Mouse (Mus musculus) retina, embryonic 14.5 days (tissue): ENCODE data around the gene Ccdc151.

ENCODE experiments used
- DNase-seq: peaks from one replicate; pipeline ENCODE4 v3.0.0-alpha.2; 2015; ENCODE audit warnings: low spot score

The Ccdc151 gene

DNA sequence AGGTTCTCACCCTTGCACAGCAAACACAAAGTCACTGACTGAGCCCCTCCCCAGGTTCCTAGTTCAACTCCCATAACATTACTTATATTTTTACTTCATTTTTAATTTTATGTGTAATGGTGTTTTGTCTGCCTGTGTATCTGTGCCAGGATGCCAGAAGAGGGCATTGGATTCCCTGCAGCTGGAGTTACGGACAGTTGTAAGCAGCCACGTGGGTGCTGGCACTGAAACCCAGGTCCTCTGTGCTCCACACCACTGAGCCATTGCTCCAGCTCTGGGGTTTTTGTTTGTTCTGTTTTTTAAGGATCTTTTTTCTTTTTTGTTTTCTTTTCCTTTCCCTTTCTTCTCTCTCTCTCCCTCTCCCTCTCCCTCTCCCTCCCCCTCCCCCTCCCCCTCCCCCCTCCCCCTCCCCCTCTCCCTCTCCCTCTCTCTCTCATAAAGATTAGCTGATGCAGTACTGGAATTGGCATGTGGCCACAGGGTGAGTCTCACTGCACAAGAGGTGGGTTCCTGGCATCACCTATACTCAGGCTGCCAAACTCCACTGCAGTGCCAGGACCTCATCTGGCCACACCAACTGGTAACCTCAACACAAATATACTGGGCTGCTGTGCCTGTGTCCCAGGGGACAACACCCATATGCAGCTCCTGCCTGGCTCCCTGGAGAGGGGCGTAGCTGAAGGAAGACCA, 6.1 kb downstream of the Ccdc151 start:
- no peak for DNase-seq

DNA sequence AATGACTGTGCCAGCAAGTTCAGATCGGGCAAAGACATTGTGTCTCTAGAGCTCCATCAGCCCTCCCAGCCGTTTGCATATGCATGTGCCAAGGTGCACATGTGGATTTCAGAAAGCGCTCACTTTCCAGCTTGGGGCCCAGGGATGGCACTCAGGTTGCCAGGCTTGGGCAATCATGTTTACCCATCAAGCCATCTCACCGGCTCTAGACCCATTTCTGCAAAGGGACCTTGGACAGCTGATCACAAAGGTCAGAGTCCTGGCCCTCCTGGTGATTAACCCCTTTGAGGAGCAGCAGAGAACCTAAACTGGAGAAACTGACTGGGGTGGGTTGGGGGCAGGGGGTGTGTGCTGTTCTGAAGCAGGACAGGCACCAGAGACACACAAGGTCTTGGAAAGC, 10.2 kb downstream of the Ccdc151 start:
- no peak for DNase-seq

DNA sequence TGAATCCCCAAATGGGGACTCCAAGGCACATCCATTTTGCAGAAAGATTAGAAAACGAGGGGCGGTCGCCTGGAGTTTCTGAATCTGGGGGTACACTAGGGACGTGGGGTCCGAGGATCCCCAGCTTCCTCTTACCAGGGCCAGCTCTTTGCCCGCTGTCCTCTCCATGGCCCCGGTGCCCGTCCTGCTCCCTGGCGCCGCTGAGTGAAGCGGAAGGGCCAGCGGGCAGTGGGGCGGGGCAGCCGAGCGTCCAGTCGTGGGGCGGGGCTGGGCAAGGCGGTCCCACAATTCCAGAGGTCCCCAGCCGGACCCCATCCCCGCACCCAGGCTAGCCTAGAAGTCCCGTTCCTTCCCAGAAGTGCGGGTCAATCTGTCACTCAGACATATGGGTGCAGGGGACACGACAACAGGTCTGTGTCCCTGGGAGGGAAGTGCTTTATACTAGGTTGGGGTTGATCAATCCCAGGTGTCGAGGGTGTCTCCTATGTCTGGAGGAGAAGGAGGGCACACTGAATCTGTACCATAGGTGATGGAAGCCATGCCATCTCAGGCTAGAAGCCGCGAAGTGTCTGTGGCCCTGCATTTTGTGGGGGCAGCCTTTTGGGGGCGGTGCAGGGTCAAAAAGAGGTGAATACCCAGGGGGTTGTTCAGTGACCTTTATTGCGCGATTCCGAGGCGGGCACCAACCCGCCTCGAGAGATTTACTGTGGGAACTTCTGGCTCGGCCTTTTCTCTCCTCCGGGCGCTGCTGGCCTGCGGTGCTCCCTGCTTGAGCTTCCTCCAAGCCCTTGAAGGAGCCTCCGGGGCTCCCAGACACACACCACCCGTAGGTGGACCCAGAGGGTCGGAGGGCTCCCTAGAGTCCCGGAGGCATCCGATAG, 13.0 kb downstream of the Ccdc151 start, which contains the start of gene Rgl3:
Rgl3 (minus strand) TSS at position 217 of the 881 bp plus-strand sequence.
- DNase-seq: peak; percentile 68

DNA sequence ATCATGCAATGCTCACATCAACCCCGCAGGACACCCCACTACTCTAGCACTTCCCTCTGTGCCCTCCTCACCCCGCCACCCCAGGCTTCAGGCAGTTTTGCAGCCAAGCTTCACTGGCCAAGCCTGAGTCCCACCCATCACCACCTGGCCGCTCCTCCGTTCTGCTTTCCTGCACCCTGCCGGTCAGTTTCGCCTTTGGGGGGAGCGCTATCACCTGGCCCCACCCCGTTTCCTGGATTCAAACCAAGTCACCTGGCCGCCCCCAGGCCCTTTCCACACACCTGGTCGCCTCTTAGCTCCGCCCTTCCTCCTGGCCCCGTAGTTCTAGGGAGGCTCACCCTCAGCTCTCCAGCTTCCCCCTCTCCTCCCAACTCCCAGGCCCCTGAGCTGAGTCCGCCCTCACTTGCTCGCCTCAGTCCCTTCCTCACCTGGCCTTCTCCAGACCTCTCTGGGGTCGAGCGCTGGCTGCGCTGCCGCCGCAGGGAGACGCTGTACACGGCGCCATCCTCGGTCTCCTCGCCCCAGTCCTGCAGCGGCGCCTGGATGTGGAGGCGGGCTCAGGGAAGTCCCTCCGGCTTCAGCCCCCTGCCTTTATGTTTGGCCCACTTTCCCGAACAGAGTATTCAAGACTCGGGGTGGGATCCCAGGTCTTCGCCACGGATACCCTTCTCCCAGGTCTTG, 13.9 kb downstream of the Ccdc151 start:
- peak; percentile 49 for DNase-seq

DNA sequence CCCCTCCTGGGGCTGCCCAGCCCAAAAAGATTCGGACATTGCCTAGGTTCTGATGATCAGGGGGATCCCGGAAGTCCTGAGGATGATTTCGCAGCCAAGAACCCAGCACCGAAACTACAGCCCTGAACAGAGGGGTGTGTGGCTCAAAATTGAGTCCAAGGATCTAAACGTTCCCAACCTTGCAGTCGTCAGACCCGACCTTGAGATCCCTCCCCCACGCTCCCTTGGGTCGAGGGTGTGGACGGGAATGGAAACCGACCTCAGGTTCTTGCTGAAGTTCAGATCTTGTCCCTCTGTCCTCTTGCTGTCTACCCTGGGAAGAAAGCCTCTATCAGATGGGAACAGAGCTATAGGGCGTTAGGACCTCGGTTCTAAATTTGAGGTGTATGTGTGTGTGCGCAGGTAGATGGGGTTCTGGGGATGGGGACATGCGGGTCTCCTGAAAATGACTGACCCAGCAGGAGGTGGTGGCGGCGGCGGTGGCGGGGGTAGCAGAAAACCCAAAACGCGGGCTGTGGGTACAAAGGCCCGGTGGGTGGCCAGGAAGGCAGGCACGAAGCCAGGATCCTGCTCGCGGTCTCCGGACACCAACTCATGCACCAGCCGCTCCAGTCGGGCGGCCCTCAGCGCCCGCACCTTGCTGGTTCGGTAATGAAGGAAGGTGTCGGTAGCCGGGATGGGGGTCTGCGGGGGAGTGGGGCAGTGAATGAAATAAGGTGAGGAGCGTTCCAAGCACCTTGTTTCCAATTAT, 14.7 kb downstream of the Ccdc151 start:
- no peak for DNase-seq

DNA sequence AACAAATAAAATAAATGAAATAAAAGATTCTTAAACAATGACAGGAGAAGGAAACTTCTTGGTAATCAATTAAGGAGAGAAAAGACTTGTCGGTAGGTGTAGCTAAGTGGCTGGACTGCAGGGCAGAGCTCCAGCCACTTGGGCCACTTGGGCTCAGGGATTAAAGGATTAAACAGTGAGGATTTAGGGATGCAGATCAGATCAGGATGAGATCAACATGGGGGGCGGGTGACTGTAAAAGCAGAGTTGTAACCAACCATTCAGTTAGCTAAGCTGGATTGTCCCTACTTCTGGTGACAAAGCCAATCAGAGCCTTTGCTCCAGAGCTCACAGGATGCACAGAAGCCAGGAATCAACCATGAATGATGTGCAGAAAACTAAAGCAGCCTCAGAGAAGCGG, 18.5 kb downstream of the Ccdc151 start:
- DNase-seq: peak; percentile 53

DNA sequence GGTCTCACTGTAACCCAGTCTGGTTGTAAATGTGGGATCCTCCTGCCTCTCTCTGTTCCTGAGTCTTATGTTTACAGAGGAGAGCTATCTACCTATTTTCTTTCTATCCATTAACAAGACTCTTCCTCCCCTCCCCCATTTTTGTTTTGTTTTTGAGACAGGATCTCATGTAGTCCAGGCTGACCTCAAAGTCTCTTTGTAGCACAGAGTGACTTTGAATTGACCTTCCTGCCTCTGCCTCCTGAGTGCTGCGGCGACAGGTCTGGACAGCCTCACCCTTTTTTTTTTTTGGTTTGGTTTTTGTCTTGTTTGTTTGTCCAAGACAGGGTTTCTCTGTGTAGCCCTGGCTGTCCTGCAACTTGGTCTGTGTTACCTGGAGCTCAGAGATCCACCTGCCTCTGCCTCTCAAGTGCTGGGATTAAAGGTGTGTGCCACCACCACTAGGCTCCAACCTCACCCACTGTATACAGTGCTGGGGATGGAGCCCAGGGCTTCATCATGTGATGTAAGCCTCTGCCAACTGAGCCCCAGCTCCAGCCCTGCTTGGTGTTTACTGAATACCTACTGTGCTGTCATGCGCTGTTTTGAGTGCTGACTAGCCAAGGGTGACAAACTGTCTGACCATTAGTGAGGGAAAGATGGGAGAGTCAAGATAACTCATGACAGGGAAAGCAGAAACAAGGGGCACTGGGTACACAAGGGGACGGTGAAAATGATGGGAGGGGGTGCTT, 23.9 kb downstream of the Ccdc151 start:
- no peak for DNase-seq

DNA sequence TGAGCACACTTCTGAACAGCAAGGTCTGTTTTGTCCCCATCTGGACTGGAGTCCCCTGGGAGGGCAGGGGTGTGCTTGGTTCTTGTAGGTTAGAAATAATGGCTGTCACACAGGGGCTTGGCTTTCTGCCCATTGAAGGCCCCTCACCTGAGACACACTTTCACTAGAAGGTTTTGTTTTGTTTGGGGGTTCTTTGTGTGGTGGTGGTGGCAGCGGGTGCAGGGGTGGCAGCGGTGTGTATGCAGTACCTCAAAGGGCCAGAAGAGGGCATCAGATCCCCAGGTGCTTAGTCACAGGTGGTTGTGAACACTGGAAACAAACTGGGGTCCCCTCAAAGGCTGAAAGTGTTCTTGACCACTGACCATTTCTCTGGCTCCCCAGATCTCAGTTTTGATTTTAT, 24.5 kb downstream of the Ccdc151 start:
- peak; percentile 54 for DNase-seq

DNA sequence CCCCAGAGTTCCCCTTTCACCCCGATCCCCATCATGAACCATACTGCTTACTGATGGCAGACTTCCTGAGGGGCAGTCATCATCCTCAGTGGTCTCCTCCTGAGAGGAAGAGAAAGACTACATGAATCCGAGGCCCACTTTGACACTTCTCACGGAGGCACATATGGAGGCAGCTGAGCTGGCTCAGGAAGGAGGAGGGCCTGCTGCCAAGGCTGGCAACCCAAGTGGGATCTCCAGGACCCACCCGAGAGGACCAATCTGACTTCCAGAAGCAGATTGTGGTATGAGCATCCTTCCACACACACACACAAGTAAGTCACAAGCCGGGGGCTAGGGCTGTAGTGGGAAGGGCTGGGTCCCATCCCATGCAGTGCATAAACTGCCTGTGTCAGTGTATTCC, 25.1 kb downstream of the Ccdc151 start:
- DNase-seq: no peak

DNA sequence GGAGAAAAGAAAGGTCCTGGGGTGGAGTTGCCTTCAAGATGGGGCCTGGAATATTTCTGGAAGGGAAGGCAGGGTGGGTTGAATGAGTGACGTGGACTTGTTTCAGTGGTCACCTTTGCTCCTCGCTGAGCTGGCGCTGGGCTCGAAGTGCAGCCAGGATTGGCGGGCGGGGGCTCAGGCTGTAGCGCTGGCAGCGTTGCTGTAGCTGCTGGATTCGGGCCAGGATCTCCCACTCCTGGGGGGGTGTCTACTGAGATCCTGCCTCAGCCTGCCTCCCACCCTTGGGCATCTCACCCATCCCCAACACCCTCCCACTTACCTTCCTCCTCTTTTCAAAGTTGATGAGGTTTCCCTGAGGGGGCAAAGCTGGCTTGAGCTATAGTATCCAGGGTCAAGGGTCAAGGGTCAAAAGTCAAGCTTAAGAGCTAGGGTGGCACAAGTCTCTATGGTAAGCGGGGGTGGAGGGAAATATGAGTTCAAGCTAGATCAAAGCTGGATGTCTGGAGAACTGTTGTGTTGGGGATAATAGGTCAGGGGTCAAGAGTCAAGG, 25.7 kb downstream of the Ccdc151 start:
- DNase-seq: no peak

DNA sequence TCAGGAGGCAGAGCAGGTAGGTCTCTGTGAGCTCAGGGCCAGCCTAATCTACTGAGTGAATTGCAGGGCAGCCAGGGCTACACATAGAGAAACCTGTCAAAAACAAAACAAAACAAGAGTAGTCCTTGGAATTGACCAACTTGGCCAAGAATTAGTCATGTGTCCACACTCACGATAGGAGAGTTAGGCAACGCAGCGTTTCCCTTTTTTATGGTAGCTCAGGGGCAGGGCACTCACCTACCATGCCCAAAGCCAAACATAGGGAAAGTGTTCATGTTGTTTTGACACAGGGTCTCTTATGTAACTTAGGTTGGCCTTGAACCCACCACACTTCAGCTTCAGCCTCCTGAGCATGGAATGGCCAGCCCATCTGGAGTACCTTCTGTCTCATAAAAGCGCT, 33.1 kb downstream of the Ccdc151 start:
- no peak for DNase-seq

DNA sequence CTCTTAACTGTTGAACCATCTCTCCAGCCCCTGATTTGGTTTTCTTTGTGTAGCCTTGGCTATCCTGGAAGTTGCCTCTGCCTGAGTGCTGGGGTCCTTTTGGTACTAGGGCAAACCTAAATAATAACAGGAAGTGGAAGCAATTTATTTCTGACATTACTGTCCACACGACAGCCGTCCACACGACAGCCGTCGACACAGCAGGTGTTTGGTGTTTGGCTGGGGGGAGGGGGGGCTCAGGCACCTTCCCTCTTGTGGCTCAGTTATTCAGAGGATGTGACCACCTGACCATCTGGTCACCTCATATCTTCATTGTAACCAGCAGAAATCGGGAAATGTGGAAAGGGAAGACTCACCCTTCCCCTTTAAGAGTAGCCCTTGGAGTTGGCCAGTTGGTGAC, 33.6 kb downstream of the Ccdc151 start:
- DNase-seq: no peak

DNA sequence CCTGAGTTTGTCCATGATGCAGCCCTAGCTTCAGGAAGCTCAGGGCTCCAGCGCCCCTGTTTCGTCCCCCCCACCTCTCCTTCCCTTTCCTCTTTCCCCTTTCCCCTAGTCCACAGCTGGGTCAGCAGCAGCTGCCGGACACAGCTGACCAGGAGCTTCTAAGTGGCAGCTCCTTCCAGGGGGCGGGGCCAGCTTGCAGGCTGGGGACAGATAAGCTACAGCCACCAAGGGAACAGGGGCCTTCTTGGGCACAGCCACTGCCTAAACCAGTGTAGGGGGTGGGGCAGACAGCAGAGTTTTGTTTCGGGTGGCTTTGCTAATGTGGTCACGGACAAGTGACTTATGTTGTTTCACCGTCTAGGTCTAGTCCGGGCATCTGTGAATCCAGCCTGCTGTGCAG, 39.0 kb downstream of the Ccdc151 start, which contains the start of gene Epor:
Epor (minus strand) TSS at position 90 of the 400 bp plus-strand sequence.
- DNase-seq: peak; percentile 51

DNA sequence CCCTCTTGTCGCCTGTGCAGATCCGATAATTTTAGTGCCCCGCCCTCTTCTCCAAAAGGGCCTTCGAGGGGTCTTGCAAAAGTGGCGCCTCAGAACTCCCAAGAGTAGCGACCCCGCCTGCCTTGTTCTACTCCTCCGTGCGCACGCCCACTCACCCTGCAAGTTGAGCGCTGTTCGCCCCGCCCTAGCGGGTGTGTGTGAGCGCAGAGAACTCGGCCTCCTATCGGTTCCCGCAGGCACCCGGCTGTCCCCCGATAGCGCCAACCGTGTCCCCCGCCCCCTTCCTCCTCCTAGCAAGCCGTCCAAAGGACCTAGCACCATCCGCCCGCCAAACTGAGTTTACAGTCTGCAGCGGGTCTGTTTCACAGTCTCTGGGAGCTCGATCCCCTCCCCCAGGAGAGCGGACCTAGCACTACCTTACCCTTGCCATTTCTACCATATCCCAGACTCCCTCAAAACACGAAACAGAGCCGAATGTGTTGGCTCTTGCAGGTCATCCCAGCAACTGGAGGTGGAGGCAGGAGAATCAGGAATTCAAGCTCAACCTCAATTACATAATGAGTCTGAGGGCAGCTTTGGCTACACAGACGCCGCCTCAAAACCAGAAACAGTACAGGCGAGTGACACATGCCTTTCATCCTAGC, 39.9 kb downstream of the Ccdc151 start:
- DNase-seq: peak; percentile 69

DNA sequence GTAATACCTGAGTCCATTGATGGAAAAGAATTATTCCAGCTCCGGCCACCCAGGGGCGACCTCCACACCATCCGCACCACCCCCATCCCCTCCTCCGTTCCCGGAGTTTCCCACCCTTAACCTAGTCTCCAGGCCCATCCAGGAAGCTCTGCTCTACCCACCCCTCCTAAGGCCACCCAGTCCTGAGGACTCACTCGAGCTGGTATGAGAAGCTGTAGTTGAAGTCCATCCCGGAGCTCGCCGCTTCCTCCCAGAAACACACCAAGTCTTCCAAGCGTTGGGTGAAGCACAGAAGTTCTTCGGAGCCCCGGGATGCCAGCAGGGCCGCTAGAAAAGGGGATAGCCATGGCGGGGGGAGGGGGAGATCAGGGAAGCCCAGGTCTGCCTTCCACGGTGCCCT, 40.4 kb downstream of the Ccdc151 start:
- no peak for DNase-seq

DNA sequence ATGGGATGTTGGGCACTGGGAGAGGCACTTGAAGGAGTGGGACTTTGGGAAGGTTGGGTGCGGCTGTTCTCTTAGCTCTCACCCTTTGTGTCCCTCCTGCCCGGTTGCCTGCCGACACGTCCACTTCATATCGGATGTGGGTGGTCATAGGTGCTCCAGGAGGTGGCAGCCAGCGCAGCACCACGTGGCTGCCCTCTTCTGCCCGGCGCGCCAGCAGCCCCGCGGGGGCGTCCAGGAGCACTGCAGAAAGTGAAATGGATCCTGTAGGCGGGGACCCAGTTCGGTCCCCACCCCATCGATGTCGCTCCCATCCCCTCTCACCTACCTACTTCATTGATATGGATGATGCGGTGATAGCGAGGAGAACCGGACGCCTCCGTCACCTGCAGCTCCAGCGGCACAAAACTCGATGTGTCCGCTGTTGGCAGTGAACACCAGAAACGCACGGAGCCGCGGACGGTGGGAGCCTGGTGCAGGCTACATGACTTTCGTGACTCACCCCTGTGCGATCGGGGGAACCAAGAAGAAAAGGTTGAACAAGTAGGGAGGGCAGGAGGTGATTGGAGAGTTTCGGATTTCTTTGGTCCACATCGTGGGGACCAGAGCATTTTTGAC, 41.0 kb downstream of the Ccdc151 start:
- no peak for DNase-seq

DNA sequence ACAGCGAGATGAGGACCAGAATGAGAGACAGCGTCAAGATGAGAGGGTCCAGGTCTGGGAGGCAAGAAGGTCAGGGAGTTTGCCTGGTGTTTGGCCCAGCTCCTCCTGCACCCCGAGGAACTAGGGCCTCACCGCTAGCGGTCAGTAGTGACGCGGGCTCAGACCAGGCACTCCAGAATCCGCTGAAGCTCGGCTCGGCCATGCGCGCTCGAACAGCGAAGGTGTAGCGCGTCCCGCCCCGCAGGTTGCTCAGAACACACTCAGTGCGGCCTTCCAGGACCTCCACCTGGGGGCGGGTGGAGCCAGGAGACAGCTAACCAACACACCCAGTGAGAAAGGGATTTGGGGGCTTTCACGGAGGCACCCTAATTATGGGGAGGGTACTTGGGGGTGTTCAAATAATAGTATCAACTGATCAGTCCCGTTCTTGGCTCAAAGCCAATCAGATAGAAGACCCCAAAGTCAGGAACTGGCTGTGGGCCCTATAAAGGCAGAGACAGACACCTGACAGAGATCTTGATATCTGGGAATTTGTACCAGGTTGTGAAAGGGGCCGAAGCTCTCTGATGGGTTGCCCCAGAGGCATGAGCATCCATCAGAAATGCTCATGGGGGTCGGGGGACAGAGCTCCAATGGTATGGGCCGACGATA, 41.8 kb downstream of the Ccdc151 start:
- no peak for DNase-seq

DNA sequence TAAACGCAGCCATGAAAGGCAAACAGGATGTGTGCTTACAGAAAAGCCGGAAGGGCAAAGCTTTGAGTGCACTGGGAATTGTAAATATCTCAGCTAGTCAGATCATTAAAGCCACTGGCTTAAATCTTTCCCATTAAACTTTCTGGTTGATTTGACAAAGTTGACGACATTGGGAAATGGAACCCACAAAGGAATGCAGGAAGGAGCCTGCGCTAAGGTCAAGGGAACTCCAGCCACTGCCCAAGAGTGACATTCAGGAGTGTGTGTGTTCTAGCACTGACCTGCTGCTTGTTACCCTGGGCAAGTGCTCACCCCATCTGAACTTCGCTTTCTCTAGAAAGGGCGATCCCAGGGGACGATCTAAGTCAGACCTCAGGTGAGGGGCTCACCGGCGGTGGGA, 42.3 kb downstream of the Ccdc151 start:
- DNase-seq: no peak

DNA sequence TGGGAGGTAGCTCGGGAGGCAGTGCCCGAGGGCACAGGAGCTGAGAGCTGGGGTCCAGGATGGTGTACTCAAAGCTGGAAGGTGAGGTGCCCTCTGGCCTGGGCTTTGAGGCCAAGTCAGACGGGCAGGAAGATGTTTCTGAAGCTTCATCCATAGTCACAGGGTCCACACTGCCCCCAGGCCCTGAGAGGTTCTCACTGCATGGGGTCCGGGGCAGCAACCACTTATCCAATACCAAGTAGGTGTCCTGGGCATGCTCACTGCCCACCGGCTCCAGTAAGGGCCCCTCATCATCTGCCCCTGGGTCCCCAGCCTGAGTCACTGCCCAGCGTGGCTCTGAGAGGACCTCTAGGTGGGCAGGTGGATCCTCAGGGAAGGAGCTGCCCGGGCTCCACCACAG, 43.2 kb downstream of the Ccdc151 start:
- DNase-seq: no peak

DNA sequence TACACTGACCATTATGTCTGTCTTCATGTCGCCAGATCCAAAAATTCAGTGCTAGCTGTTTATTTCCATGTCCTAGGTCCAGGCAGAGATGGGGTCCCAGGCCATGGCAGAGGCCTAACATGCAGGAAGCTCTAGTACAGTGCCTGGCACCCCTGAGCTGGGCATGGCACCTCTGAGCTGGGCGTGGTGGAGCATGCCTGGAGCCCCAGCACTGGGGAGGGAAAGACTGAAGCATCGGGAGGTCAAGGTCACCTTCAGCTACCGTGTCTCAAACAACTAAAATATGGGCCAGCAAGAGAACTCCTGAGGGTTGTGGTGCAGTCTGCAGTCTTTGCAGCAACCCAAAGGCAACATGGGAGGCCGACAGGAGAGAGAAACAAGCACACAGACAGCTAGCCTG, 44.1 kb downstream of the Ccdc151 start:
- no peak for DNase-seq
